Mouse (Mus musculus) liver, embryonic 14.5 days (tissue): ENCODE measurements around the gene Ube2n. TPM values are rescaled to one million over a fixed set of nuclear protein-coding genes. Genes with fewer than 3 reads are reported as not detected.

ENCODE experiments used
- ATAC-seq: fragments of 200-750 bp; cut with Nextera tagmentation; 2 replicates; pipeline ENCODE4 v1.8.0; 2017; ENCODE audit warnings: moderate number of reproducible peaks, mild to moderate bottlenecking, moderate library complexity; ENCODE audit not compliant: insufficient read depth
- DNase-seq, 3 experiments: peaks; one replicate each; pipeline ENCODE4 v3.0.0-alpha.2; 2012 to 2013; ENCODE audit warnings: low read depth in 3 of 3, low spot score in 3 of 3
- H3K27ac ChIP-seq: fragments of 300-500 bp; sonication (generic); 2 replicates; pipeline ENCODE4 v1.5.1; 2014; ENCODE audit warnings: moderate library complexity, mild to moderate bottlenecking, control low read depth, inconsistent platforms
- H3K27me3 ChIP-seq: fragments of 300-500 bp; sonication (generic); 2 replicates; pipeline ENCODE4 v1.6.1; 2014; ENCODE audit warnings: mild to moderate bottlenecking, low read length, moderate library complexity; ENCODE audit not compliant: control insufficient read depth, insufficient read depth
- H3K36me3 ChIP-seq: fragments of 300-500 bp; sonication (generic); replicated peaks from 2 replicates; pipeline ENCODE4 v1.6.1; 2014; ENCODE audit warnings: low read depth; ENCODE audit not compliant: control insufficient read depth, insufficient read depth
- H3K4me1 ChIP-seq, 2 experiments: fragments of 200-500 bp in 1 of 2; fragments of 300-500 bp in 1 of 2; sonication (generic) in 1 of 2; replicated peaks; 2 replicates each; pipeline ENCODE4 v1.6.1; 2012 to 2014; ENCODE audit warnings: antibody characterized with exemption in 1 of 2, inconsistent platforms in 1 of 2, low read length in 1 of 2; ENCODE audit not compliant: control insufficient read depth in 2 of 2, insufficient read depth in 2 of 2
- H3K4me2 ChIP-seq: fragments of 300-500 bp; sonication (generic); 2 replicates; pipeline ENCODE4 v1.6.1; 2014; ENCODE audit warnings: low read depth, mild to moderate bottlenecking, control low read depth, moderate library complexity
- H3K4me3 ChIP-seq, 2 experiments: fragments of 200-500 bp in 1 of 2; fragments of 300-500 bp in 1 of 2; sonication (generic) in 1 of 2; 2 replicates each; pipeline ENCODE4 v1.5.1; 2012 to 2014; ENCODE audit warnings: low read depth in 2 of 2, low read length in 2 of 2, mild to moderate bottlenecking in 2 of 2, control low read depth in 1 of 2, inconsistent platforms in 1 of 2, moderate library complexity in 1 of 2; ENCODE audit not compliant: insufficient read depth in 1 of 2
- H3K9ac ChIP-seq: fragments of 300-500 bp; sonication (generic); replicated peaks from 2 replicates; pipeline ENCODE4 v1.6.1; 2014; ENCODE audit warnings: mild to moderate bottlenecking, control low read depth, moderate library complexity
- H3K9me3 ChIP-seq: fragments of 300-500 bp; sonication (generic); 2 replicates; pipeline ENCODE4 v1.6.1; 2016; ENCODE audit warnings: low read length, mixed read lengths; ENCODE audit not compliant: control insufficient read depth
- CTCF ChIP-seq: IDR thresholded peaks from 2 replicates; pipeline ENCODE4 v1.5.1; 2016; ENCODE audit warnings: antibody characterized with exemption, low read depth, control low read depth
- EP300 ChIP-seq: IDR thresholded peaks from 2 replicates; pipeline ENCODE4 v1.6.1; 2016; ENCODE audit warnings: antibody characterized with exemption, low read depth
- WGBS: fragments of 180-500 bp; shearing (Covaris S2); extraction: QIAGEN DNeasy Blood & Tissue Kit; methylation state at CpG from one replicate; pipeline ENCODE4 v1.1.7; 2014; ENCODE audit not compliant: insufficient replicate concordance; 5-methylcytosine and 5-hydroxymethylcytosine counted together
- polyA plus RNA-seq, 2 experiments: library from polyadenylated mRNA; depleted of rRNA in 1 of 2; stranded (reverse) in 1 of 2; unstranded in 1 of 2; fragments of >200 nt; fragmentation: Nextera tagmentation in 1 of 2; extraction: Ambion mirVana in 1 of 2; gene quantifications; 2 replicates each; pipeline versions ENCODE4 v1.2.1 to v1.2.3; 2012 to 2014

Gene Ube2n
- polyA plus RNA-seq, 2 experiments: 78.2 to 137 TPM

- peak overlapping the region; percentile 98 to 99 for H3K4me3 ChIP-seq
- H3K36me3 ChIP-seq: peaks cover 44% of the 10 kb centered on the region
- DNase-seq (no peak), ATAC-seq (no peak)
- H3K4me1 ChIP-seq: peaks cover 17 to 38% of the 10 kb centered on the region in 2 experiments
- peak overlapping the region; percentile 63 for H3K4me2 ChIP-seq
- no peaks in the 10 kb centered on the region for H3K9me3 ChIP-seq
- H3K27ac ChIP-seq: peak overlapping the region; percentile 25; the same call in 1 of the 2 replicates
- no peak for TF ChIP-seq CTCF
- TF ChIP-seq EP300: no peak
- no peaks in the 10 kb centered on the region for H3K27me3 ChIP-seq
- WGBS: 70% methylated on average over 7 of the region's 7 CpGs
- peak overlapping the region; percentile 99 for H3K9ac ChIP-seq
Observed at GRCm38 (mm10) chr10:95561616-95562015, 46.7 kb downstream of the Ube2n start.

- H3K9me3 ChIP-seq: no peaks in the 10 kb centered on the region
- DNase-seq (no peak), ATAC-seq (no peak)
- H3K27ac ChIP-seq: peak overlapping the region; percentile 87
- peak overlapping the region; percentile 99 for H3K9ac ChIP-seq
- H3K27me3 ChIP-seq: no peaks in the 10 kb centered on the region
- no peak for TF ChIP-seq CTCF
- no peak for TF ChIP-seq EP300
- H3K36me3 ChIP-seq: peaks cover 42% of the 10 kb centered on the region
- H3K4me2 ChIP-seq: peak overlapping the region; percentile 63
- 16% methylated on average over 8 of the region's 8 CpGs for WGBS
- H3K4me3 ChIP-seq: peak overlapping the region; percentile 98 to 99
- peaks cover 24 to 44% of the 10 kb centered on the region in 2 experiments for H3K4me1 ChIP-seq
Observed at GRCm38 (mm10) chr10:95562395-95562794, 47.5 kb downstream of the Ube2n start.

GRCm38 (mm10) chr10:95562859-95563841 lies 48.2 kb downstream of the Ube2n start:
- H3K9me3 ChIP-seq: no peaks in the 10 kb centered on the region
- peak overlapping the region; percentile 63 for H3K4me2 ChIP-seq
- no peaks in the 10 kb centered on the region for H3K27me3 ChIP-seq
- TF ChIP-seq CTCF: no peak
- no peak for TF ChIP-seq EP300
- ATAC-seq (peak; percentile 33), DNase-seq (no peak)
- under 1% methylated on average over 65 of the region's 65 CpGs for WGBS
- H3K27ac ChIP-seq: peak overlapping the region; percentile 87
- peaks cover 36% of the 10 kb centered on the region for H3K36me3 ChIP-seq
- peak overlapping the region; percentile 98 to 99 for H3K4me3 ChIP-seq
- peak overlapping the region; percentile 99 for H3K9ac ChIP-seq
- peaks cover 29 to 50% of the 10 kb centered on the region in 2 experiments for H3K4me1 ChIP-seq

GRCm38 (mm10) chr10:95563851-95564845 lies 49.2 kb downstream of the Ube2n start, which contains the start of gene Nudt4:
Gene Nudt4, minus strand, starts transcription at chr10:95564146.
- peak within 1 kb of the TSS; percentile 99 for H3K9ac ChIP-seq
- WGBS: 1% methylated on average over 83 of the region's 97 CpGs
- H3K27me3 ChIP-seq: no peaks in the 10 kb centered on the region
- peaks cover 28% of the 10 kb centered on the region for H3K36me3 ChIP-seq
- H3K4me2 ChIP-seq: peak within 1 kb of the TSS; percentile 63
- ATAC-seq (peak; percentile 90), DNase-seq (peak; percentile 81 to 85 (median 83))
- TF ChIP-seq EP300: no peak
- peak within 1 kb of the TSS; percentile 87 for H3K27ac ChIP-seq
- peaks cover 36 to 56% of the 10 kb centered on the region in 2 experiments for H3K4me1 ChIP-seq
- no peaks in the 10 kb centered on the region for H3K9me3 ChIP-seq
- H3K4me3 ChIP-seq: peak within 1 kb of the TSS; percentile 98 to 99
